Mouse (Mus musculus) megakaryocyte, embryonic 14.5 days (primary cell): ENCODE results near the gene Arhgap32.

ENCODE experiments used
- FLI1 ChIP-seq: IDR thresholded peaks from 2 replicates; pipeline ENCODE4 v1.6.1; 2012; ENCODE audit warnings: low read length, inconsistent platforms, mixed read lengths
- GATA1 ChIP-seq: IDR thresholded peaks from 3 replicates; pipeline ENCODE4 v1.6.1; 2012; ENCODE audit warnings: mixed read lengths, low read length, inconsistent platforms, borderline replicate concordance

DNA sequence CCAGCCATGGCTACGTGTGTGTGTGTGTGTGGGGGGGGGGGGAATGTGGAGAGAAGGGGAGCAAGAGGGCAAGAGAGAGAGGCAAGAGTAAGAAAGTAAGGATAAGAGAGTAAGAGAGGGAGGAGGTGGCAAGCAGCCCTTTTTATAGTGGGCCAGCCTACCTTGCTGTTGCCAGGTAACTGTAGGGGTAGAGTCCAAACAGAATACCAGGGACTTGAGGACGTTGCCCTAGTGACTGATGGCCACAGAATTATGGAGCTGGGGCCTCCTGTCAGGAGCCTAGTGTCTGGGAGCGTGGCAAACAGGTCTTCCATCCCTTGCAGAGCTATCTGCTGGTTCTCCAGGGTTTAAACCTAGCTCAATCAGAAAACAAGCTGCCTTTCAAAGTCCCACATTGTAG lies 163.9 kb downstream of the Arhgap32 start:
- no peak for TF ChIP-seq GATA1
- no peak for TF ChIP-seq FLI1
